Mouse (Mus musculus) hindbrain, embryonic 13.5 days (tissue): Measurements from ENCODE around the gene Eri3. TPM values are rescaled to one million over a fixed set of nuclear protein-coding genes. Genes with fewer than 3 reads are reported as not detected.
A peak's percentile ranks its signal among the peaks of the same experiment; 100 is the strongest.

Experiments used
- ATAC-seq: fragments of 200-750 bp; cut with Nextera tagmentation; 2 replicates; pipeline ENCODE4 v1.8.0; 2017; ENCODE audit warnings: moderate TSS enrichment; ENCODE audit not compliant: low FRiP score
- H3K27ac ChIP-seq: fragments of 300-500 bp; sonication (generic); 2 replicates; pipeline ENCODE4 v1.5.1; 2015; ENCODE audit warnings: inconsistent platforms, mild to moderate bottlenecking, moderate library complexity
- H3K27me3 ChIP-seq: fragments of 300-500 bp; sonication (generic); 2 replicates; pipeline ENCODE4 v1.6.1; 2015; ENCODE audit warnings: mild to moderate bottlenecking, inconsistent platforms
- H3K36me3 ChIP-seq: fragments of 300-500 bp; sonication (generic); 2 replicates; pipeline ENCODE4 v1.6.1; 2015; ENCODE audit warnings: mild to moderate bottlenecking, inconsistent platforms
- H3K4me1 ChIP-seq: fragments of 300-500 bp; sonication (generic); replicated peaks from 2 replicates; pipeline ENCODE4 v1.6.1; 2015; ENCODE audit warnings: inconsistent platforms
- H3K4me2 ChIP-seq: fragments of 300-500 bp; sonication (generic); 2 replicates; pipeline ENCODE4 v1.6.1; 2015; ENCODE audit warnings: inconsistent platforms, mild to moderate bottlenecking, moderate library complexity
- H3K4me3 ChIP-seq: fragments of 300-500 bp; sonication (generic); 2 replicates; pipeline ENCODE4 v1.5.1; 2015; ENCODE audit warnings: mild to moderate bottlenecking, inconsistent platforms
- H3K9ac ChIP-seq: fragments of 300-500 bp; sonication (generic); 2 replicates; pipeline ENCODE4 v1.6.1; 2015; ENCODE audit warnings: mild to moderate bottlenecking, inconsistent platforms
- H3K9me3 ChIP-seq: fragments of 300-500 bp; sonication (generic); 2 replicates; pipeline ENCODE4 v1.6.1; 2016; ENCODE audit warnings: inconsistent platforms
- WGBS: fragments of 180-500 bp; shearing (Covaris S2); methylation state at CpG from one replicate; pipeline ENCODE4 v1.1.7; 2015; 5-methylcytosine and 5-hydroxymethylcytosine counted together
- polyA plus RNA-seq: library from polyadenylated mRNA; unstranded; fragments of >200 nt; fragmentation: Nextera tagmentation; extraction: Ambion mirVana; gene quantifications from 2 replicates; pipeline ENCODE4 v1.2.1, GENCODE M21; 2015

Gene Eri3
- polyA plus RNA-seq, 1 experiment from 2014 or later = 214 TPM

GRCm38 (mm10) chr4:117634642-117635041 lies 84.5 kb downstream of the Eri3 start:
- Histone ChIP-seq H3K36me3 (no peaks in the 10 kb centered on the region; the same call in 1 of the 2 replicates), H3K4me1 (peaks cover 55% of the 10 kb centered on the region), H3K9ac (no peak overlapping the region), H3K9me3 (peaks cover 3% of the 10 kb centered on the region; the same call in 1 of the 2 replicates), H3K4me3 (no peak overlapping the region), H3K27me3 (no peaks in the 10 kb centered on the region), H3K27ac (no peak overlapping the region; the same call in 1 of the 2 replicates), H3K4me2 (no peak overlapping the region)
- ATAC-seq = no peak
- 93% methylated on average over 7 of the region's 7 CpGs for WGBS

GRCm38 (mm10) chr4:117636152-117636551 lies 86.0 kb downstream of the Eri3 start:
- Histone ChIP-seq H3K4me1 (peaks cover 44% of the 10 kb centered on the region), H3K4me2 (no peak overlapping the region), H3K36me3 (no peaks in the 10 kb centered on the region; the same call in 1 of the 2 replicates), H3K9me3 (peaks cover 3% of the 10 kb centered on the region; the same call in 1 of the 2 replicates), H3K4me3 (no peak overlapping the region), H3K9ac (peak overlapping the region; percentile 53; the same call in 1 of the 2 replicates), H3K27ac (peak overlapping the region; percentile 86), H3K27me3 (no peaks in the 10 kb centered on the region)
- no peak for ATAC-seq
- WGBS = 87% methylated on average over 4 of the region's 4 CpGs

- no peaks in the 10 kb centered on the region for H3K27me3 ChIP-seq
- H3K4me3 ChIP-seq = no peak overlapping the region
- peak overlapping the region; percentile 86 for H3K27ac ChIP-seq
- H3K4me2 ChIP-seq = no peak overlapping the region
- H3K9ac ChIP-seq = peak overlapping the region; percentile 53; the same call in 1 of the 2 replicates
- peaks cover 43% of the 10 kb centered on the region for H3K4me1 ChIP-seq
- peak; percentile 69 for ATAC-seq
- H3K9me3 ChIP-seq = peaks cover 3% of the 10 kb centered on the region; the same call in 1 of the 2 replicates
- peaks cover 2% of the 10 kb centered on the region; the same call in 1 of the 2 replicates for H3K36me3 ChIP-seq
- WGBS = 32% methylated on average over 22 of the region's 22 CpGs
Observed at GRCm38 (mm10) chr4:117636891-117637613, 86.9 kb downstream of the Eri3 start.

DNA sequence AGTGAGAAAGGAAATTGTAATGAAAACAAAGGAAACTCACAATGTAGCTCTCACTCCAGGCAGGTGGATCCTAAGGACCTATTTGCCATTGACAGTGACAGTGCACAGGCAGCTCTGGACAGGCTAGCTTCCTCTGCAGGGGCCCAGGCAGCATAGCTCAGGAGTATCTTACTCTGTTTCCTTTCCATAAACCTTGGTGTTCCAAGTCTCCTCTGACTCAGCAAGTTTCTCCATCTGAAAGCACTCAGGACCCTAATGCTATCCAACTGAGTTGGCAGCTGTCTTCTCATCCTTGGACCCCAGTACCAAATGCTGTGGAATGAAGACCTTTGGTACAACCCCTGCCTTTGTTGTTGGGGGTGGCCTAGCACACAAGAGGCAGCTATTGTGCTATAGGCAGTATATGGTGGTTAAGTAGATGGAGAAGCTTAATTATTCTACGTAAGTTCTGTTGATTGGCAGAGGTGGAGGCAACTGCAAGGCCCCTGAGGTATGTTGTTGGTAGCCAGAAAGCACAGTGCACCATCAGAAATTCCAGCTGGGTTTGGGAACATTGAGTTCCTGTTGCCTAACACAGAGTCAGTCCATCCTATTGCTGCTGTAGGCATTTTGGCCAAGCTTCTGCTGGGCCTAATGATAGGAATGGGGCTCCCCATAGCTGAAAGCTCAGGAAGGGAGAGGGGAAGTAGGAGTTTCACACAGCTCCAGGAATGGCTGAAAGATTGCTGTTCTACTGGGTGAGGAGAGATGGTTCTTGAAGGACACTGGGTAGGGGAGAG lies 90.9 kb downstream of the Eri3 start:
- H3K9me3 ChIP-seq = no peaks in the 10 kb centered on the region
- H3K27ac ChIP-seq = 0 out of 2 replicates have a peak overlapping the region, but pooled peaks have one; percentile 4
- H3K4me3 ChIP-seq = no peak overlapping the region
- H3K27me3 ChIP-seq = no peaks in the 10 kb centered on the region
- no peak overlapping the region for H3K9ac ChIP-seq
- H3K4me1 ChIP-seq = peaks cover 47% of the 10 kb centered on the region
- 0 out of 2 replicates have a peak, but pooled peaks cover 2% of the 10 kb centered on the region for H3K36me3 ChIP-seq
- H3K4me2 ChIP-seq = no peak overlapping the region
- 96% methylated on average over 1 of the region's 1 CpGs for WGBS
- ATAC-seq = no peak

- Histone ChIP-seq H3K9me3 (no peaks in the 10 kb centered on the region), H3K27me3 (no peaks in the 10 kb centered on the region), H3K4me2 (no peak overlapping the region), H3K4me3 (no peak overlapping the region), H3K36me3 (0 out of 2 replicates have a peak, but pooled peaks cover 2% of the 10 kb centered on the region), H3K9ac (no peak overlapping the region), H3K27ac (no peak overlapping the region), H3K4me1 (peaks cover 47% of the 10 kb centered on the region)
- 94% methylated on average over 1 of the region's 1 CpGs for WGBS
- no peak for ATAC-seq
Observed at GRCm38 (mm10) chr4:117641804-117642203, 91.6 kb downstream of the Eri3 start.

DNA sequence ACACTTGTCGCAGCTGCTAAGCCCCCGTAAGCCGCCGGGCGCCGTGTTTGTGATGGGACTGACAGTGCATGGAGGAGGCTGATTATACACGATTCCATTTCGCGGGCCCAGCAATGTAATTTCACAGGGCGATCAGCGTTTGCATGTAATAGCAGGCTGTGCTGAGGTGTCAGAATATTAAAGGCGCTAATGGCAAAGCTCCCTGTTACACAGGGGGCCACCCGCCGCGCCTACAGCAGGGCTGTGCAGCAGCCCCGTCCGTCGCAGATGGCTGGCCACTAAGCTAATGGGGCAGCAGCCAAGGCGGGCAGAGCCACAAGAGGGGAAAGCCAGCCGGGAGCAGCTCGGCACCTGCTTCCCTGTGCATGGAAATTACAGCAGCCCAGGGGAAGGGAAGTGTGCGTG lies 94.9 kb downstream of the Eri3 start:
- Histone ChIP-seq H3K9me3 (no peaks in the 10 kb centered on the region), H3K27ac (peak overlapping the region; percentile 91), H3K27me3 (no peaks in the 10 kb centered on the region), H3K4me2 (peak overlapping the region; percentile 42), H3K4me1 (peaks cover 64% of the 10 kb centered on the region), H3K36me3 (0 out of 2 replicates have a peak, but pooled peaks cover 3% of the 10 kb centered on the region), H3K4me3 (no peak overlapping the region), H3K9ac (peak overlapping the region; percentile 65)
- WGBS = 20% methylated on average over 22 of the region's 22 CpGs
- peak; percentile 81 for ATAC-seq

DNA sequence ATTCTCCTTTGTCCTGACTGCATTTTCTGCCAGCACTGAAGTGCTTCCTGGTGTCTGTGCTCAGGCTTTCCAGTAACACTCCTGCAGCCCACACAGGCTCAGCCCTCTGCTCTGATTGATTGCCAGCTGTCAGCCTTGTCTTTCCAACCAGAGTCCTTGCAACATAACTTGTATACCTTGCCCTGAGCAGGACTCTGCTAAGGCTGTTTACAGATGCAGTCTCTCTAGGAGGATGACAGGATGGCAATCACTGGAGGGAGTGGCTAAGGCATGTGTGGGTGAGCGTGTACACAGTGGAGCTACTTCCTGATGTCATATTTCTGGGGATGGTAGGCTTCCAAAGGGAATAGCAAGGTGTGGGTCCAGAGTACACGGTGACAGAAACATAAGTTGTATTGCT lies 95.7 kb downstream of the Eri3 start:
- Histone ChIP-seq H3K27ac (peak overlapping the region; percentile 91), H3K36me3 (0 out of 2 replicates have a peak, but pooled peaks cover 8% of the 10 kb centered on the region), H3K4me1 (peaks cover 66% of the 10 kb centered on the region), H3K4me3 (no peak overlapping the region), H3K9ac (peak overlapping the region; percentile 65), H3K9me3 (no peaks in the 10 kb centered on the region), H3K27me3 (no peaks in the 10 kb centered on the region), H3K4me2 (peak overlapping the region; percentile 42; the same call in 1 of the 2 replicates)
- 63% methylated on average over 2 of the region's 2 CpGs for WGBS
- peak; percentile 53 for ATAC-seq

DNA sequence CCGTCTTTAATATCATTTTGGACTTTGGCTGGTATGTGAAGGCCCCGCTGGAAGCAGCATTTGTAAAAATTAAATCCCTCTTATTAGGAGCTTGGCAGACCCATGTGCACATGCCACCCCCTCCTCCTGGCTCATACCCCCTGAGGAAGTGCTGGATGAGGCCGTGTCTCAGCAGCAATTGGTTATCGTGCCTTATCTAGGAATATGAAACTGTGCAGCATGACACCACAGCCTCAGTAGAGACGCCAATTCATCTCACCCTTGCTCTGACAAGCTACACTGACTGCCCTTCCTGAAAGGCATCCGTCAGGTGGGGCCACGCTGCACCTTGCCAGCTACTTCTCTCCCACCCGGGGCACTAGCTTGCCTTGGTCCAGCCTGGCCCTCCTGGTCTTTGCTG lies 96.3 kb downstream of the Eri3 start:
- peak overlapping the region; percentile 8; the same call in 1 of the 2 replicates for H3K4me2 ChIP-seq
- peak overlapping the region; percentile 65 for H3K9ac ChIP-seq
- no peaks in the 10 kb centered on the region for H3K27me3 ChIP-seq
- no peak overlapping the region for H3K4me3 ChIP-seq
- 42% methylated on average over 8 of the region's 8 CpGs for WGBS
- 0 out of 2 replicates have a peak, but pooled peaks cover 8% of the 10 kb centered on the region for H3K36me3 ChIP-seq
- H3K4me1 ChIP-seq = peaks cover 67% of the 10 kb centered on the region
- no peak for ATAC-seq
- H3K9me3 ChIP-seq = no peaks in the 10 kb centered on the region
- peak overlapping the region; percentile 91 for H3K27ac ChIP-seq

- H3K9me3 ChIP-seq = no peaks in the 10 kb centered on the region
- H3K27ac ChIP-seq = peak overlapping the region; percentile 91
- no peak overlapping the region for H3K4me3 ChIP-seq
- 0 out of 2 replicates have a peak, but pooled peaks cover 5% of the 10 kb centered on the region for H3K36me3 ChIP-seq
- 36% methylated on average over 23 of the region's 23 CpGs for WGBS
- peak overlapping the region; percentile 65 for H3K9ac ChIP-seq
- peak overlapping the region; percentile 8; the same call in 1 of the 2 replicates for H3K4me2 ChIP-seq
- peaks cover 73% of the 10 kb centered on the region for H3K4me1 ChIP-seq
- H3K27me3 ChIP-seq = no peaks in the 10 kb centered on the region
- no peak; the same call in 1 of the 2 replicates for ATAC-seq
Observed at GRCm38 (mm10) chr4:117646926-117647755, 97.0 kb downstream of the Eri3 start.

GRCm38 (mm10) chr4:117651626-117652101 lies 101.5 kb downstream of the Eri3 start:
- Histone ChIP-seq H3K4me1 (peaks cover 79% of the 10 kb centered on the region), H3K36me3 (0 out of 2 replicates have a peak, but pooled peaks cover 5% of the 10 kb centered on the region), H3K9ac (no peak overlapping the region), H3K27me3 (no peaks in the 10 kb centered on the region), H3K4me2 (no peak overlapping the region), H3K27ac (peak overlapping the region; percentile 10; the same call in 1 of the 2 replicates), H3K9me3 (no peaks in the 10 kb centered on the region), H3K4me3 (no peak overlapping the region)
- ATAC-seq = no peak
- WGBS = 22% methylated on average over 8 of the region's 8 CpGs

DNA sequence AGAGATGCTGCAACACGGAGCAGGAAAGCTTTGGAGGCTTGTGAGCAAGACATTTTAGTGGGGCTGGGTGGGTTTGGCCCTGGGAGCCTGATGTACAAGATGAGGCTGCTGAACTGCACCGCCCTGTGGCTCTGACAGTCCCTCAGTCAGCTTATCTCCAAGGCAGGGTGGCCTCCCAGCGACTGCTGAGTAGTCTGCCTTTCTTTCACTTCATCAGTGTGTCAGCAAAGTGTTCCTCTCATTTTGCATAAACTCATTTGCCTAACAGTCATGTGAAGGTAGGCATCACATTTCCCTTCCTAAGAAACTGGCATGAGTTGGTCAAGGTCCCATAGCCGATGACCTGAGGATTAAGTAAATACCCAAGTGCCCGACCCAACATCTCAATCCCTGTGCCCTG lies 102.6 kb downstream of the Eri3 start:
- H3K9ac ChIP-seq = no peak overlapping the region
- WGBS = 59% methylated on average over 5 of the region's 5 CpGs
- H3K27me3 ChIP-seq = no peaks in the 10 kb centered on the region
- 0 out of 2 replicates have a peak, but pooled peaks cover 5% of the 10 kb centered on the region for H3K36me3 ChIP-seq
- no peak for ATAC-seq
- no peaks in the 10 kb centered on the region for H3K9me3 ChIP-seq
- no peak overlapping the region for H3K4me2 ChIP-seq
- no peak overlapping the region for H3K4me3 ChIP-seq
- no peak overlapping the region for H3K27ac ChIP-seq
- peaks cover 79% of the 10 kb centered on the region for H3K4me1 ChIP-seq
